Mouse (Mus musculus) C2C12 (cell line): ENCODE measurements at regions not wholly inside any gene's neighbourhood (a gene's known extent, or its start where the extent isn't known, plus 50 kb on each side); places are given as distances from the start of the nearest gene placed in this dataset.

Experiments used
- CTCF ChIP-seq: IDR thresholded peaks from one replicate; pipeline ENCODE4 v1.5.1; 2011; ENCODE audit not compliant: control insufficient read depth, insufficient read depth, insufficient read length
- MYOD1 ChIP-seq: IDR thresholded peaks from one replicate; pipeline ENCODE4 v1.6.1; 2011; ENCODE audit warnings: low read depth; ENCODE audit not compliant: control insufficient read depth, insufficient read length
- MYOG ChIP-seq: IDR thresholded peaks from one replicate; pipeline ENCODE4 v1.6.1; 2011; ENCODE audit not compliant: control insufficient read depth, insufficient read length; ENCODE audit errors: extremely low read depth

DNA sequence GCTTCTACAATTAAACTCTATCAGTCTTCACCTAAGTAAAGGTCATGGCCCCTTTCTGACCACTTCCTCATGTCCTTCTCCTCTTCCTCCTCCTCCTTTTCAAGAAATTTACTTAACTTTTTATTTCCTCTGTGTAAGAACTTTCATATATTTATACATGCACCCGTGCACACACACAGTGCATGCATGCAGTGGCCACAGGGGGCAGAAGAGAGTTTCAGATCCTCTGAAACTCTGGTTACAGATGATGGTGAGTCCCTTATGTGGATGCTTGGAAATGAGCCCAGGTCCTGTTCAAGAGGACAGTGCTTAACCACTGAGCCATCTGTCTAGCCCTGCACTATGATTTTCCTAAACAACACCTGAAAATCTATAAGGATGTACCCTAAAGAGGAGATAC, 170.4 kb upstream of the Psmd7 start:
- TF ChIP-seq CTCF (no peak), MYOD1 (no peak), MYOG (no peak)
